Mouse (Mus musculus): ENCODE results near the gene Tsen2. TPM values are rescaled to one million over a fixed set of nuclear protein-coding genes. Genes with fewer than 3 reads are reported as not detected.
A peak's percentile ranks its signal among the peaks of the same experiment; 100 is the strongest.

Gene Tsen2
- total RNA-seq, 2 experiments from 2014 or later = 5.1 to 7.4 TPM

DNA sequence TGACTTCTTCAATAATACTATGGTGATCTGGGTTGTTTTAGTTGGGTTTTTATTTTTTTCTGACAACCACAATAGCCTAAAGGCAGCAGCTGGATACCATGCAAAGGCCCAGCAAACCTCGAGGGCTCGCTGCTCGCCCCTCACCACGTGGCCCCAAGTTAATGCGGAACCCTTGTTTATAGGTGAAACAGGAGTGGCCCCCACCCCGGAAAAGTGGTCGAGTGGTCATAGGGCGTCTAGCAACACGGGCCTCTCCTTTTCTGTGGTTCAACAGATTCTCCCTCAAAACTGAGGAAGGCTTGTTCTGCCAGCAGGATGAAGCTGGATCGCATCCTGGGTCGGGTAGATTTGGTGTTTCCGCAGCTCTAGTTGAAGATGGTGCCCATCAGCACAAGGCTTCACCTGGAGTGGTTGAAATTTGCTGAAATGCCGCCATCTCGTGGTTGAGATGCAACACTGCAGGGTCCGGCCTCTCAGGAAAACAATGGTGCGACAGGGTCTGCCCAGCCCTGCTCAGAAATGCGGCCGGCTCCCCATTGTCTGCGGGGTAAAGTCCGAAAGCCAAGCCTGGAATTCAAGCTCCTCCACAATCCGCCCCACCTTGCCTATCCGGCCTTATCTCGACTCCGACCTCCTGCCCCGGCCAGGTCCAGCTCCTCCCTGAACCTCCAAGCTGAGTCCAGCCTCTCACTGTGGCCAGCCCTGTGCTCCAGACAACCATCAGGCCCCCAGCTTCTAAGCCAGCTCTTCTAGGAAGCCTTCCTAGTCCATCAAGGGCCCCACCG is 5.6 kb upstream of the Tsen2 start:
- peak; percentile 79 for DNase-seq (ENCODE audit: low spot score)

- DNase-seq (ENCODE audit: low spot score) = no peak
These were observed 2.7 kb upstream of the Tsen2 start for GRCm38 (mm10) chr6:115541676-115542275.

DNA sequence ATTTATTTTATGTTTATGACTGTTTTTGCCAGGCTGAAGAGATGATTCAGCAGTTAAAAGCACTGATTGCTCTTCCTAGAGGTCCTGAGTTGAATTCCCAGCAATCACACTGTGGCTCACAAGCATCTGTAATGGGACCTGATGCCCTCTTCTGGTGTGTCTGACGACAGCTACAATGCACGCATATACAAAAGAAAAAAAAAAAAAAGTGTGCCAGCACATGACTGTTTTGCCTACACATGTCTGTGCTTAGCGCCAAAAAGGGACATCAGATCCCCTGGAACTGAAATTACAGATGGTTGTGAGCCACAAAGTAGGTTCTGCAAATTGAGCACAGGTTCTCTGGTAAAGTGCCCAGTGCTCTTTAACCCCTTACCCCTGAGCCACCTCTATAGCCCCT is 2.1 kb upstream of the Tsen2 start:
- DNase-seq (ENCODE audit: low spot score) = no peak

DNA sequence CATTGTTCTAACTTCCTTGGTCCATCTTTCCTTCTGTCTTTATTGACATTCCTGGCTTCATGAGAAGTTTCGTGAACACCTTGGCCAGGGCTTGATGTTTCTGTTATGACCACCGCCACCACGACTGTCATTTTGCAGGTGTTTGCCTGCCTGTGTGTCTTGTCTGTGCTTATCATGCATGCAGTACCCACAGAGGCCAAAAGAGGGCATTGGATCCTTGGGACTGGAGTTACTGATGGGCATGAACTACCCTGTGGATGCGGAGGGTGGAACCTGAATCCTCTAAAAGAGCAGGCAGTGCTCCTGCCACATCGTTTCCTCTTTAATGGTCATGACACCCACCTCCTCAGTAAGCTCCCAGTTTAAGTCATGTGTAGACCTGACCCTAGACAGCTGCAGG is 1.8 kb downstream of the Tsen2 start:
- DNase-seq (ENCODE audit: low spot score) = peak; percentile 51

DNA sequence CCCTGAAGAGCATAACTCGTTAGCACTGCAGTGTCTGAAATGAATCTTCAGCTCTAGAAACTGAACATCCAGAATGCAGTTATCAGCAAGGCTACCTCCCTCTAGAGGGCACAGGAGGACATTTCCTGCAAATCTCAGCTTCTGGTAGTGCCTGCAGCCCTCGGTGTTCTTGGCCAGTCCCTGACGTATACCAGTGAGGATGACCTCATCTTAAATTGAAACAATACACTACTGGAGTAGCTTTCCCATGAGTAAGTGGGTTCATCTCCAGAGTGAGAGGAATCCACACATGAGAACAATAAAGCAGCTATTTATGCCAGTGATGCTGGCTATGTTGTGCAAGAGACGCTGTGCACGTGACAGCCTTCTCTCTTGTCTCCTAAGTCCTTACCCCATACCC is 11.0 kb downstream of the Tsen2 start:
- DNase-seq (ENCODE audit: low spot score) = no peak

GRCm38 (mm10) chr6:115558176-115558575 is 13.7 kb downstream of the Tsen2 start:
- DNase-seq (ENCODE audit: low spot score) = no peak

DNA sequence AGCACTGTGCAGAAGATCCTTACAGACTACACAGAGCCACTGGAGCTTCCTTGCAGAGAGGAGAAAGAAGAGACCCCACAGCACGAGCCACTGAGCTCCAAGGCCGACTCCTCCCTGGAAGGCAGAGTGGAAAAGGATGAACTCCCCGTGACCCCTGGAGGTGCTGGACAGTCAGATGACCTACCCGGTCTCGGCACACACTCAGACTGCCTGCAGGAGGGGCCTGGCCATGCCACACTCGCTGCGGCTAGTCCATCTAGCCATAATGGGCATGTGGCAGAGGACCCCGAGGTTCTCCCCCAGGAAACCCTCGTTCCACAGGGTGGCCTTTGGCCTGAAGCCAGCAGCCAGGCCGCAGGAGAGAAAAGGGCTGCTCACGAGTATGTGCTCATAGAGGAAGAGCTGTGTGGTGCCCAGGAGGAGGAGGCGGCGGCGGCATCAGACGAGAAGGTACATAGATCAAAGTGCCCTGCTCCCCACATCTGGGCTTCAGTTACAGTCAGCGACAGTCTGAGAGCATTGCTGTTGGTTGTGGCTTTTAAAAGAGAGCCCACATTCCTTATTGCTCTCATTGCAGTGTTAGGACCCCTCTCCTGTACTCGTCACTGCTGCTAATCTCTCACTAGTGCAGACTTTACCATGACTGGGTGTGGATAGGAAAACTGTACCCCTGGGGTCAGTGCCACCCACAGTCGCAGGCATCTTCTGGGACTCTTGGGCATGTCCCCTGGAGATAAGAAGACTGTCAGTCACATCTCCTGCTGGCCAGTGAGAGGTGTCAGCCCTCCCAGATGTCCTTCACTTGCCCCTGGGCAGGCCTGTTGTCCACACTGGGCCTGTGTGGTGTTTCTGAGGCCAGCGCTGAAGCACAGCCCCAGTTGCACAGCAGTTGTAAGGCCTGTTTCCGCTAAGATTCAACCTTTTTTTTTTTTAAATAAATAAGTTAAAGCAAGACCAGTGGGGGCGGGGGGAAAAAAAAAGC is 15.5 kb downstream of the Tsen2 start:
- DNase-seq (ENCODE audit: low spot score) = no peak

- DNase-seq (ENCODE audit: low spot score) = peak; percentile 30
These were observed 21.1 kb downstream of the Tsen2 start for GRCm38 (mm10) chr6:115565479-115566045.

- DNase-seq (ENCODE audit: low spot score) = no peak
These were observed 29.7 kb downstream of the Tsen2 start for GRCm38 (mm10) chr6:115574171-115574570.

DNA sequence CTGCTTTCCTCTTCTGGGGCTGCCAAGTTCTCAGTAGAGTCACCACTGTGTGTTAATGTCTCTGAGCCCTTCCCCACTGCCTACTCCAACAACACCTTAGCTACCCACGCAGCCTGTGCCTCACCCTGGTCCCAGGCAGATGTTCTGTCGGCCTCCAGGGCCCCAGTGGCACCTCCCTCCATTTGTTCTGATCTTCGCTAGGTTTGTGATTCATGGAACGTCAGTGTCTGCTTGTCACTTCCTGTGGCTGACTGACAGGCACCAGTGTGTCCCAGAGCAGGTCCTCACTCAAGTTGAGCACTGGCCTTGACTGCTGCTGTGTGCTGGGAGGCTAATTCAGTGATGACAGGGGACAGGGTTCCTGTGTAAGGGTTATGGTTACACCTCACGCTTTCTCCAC is 32.9 kb downstream of the Tsen2 start:
- DNase-seq (ENCODE audit: low spot score) = no peak

DNA sequence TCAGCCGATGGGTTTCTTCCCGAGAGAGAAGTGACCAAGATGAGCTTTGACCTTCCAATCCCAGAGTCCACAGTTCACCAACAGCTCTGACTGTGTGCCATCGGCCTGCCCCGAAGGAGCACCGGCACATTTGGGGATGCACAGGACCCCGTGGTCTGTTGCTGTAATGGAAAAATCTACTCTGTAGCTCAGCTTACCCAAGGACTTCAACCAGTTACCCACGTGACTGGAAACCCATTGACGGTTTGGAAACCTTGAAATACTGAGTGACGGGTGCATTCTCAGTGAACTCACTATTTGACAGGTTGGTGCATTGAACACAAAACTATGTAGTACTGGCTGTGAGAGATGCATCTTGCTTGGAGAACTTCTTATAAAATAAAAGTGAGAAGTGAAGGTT is 33.5 kb downstream of the Tsen2 start:
- no peak for DNase-seq (ENCODE audit: low spot score)

DNA sequence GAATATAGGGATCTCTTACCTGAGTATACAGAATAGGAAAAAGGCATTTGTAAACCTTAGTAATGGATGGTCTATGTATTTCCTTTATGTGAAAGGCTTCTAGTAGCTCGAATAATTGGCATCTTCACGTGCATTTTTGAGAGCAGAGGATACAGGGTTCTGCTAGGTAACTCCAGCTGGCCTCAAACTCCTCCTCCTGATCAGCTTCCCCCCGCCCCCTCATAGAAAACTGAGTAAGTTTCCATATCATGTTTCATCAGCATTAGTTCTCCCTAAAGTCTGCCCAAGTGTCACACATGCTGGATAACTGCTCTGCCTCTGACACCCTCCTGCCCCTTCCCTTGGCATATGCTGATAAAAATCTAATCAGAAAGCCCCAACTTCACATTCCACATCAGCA is 36.3 kb downstream of the Tsen2 start:
- no peak for DNase-seq (ENCODE audit: low spot score)

- DNase-seq (ENCODE audit: low spot score) = no peak
These were observed 38.1 kb downstream of the Tsen2 start for GRCm38 (mm10) chr6:115582328-115583115.

GRCm38 (mm10) chr6:115583430-115584125 is 39.1 kb downstream of the Tsen2 start:
- no peak for DNase-seq (ENCODE audit: low spot score)

- DNase-seq (ENCODE audit: low spot score) = no peak
These were observed 39.7 kb downstream of the Tsen2 start for GRCm38 (mm10) chr6:115584176-115584575.

DNA sequence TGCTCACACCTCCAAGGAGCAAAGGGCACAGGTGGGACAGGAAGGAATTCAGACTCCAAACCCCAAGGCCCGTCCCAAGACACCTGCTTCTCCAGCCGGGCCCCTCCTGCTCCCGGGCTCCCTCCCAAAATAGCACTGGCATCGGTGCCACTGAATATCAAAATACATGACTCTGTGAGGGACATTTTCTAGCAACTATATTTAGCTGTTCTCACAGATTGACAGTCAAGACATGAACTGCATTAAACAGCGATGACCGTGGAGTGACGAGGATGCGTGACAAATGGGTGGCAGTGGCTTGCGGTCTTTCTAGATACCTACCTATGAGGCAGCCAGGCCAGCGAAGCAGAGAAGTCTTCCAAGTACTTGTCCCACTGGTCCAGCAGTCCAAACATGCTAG is 41.9 kb downstream of the Tsen2 start:
- DNase-seq (ENCODE audit: low spot score) = peak; percentile 80

DNA sequence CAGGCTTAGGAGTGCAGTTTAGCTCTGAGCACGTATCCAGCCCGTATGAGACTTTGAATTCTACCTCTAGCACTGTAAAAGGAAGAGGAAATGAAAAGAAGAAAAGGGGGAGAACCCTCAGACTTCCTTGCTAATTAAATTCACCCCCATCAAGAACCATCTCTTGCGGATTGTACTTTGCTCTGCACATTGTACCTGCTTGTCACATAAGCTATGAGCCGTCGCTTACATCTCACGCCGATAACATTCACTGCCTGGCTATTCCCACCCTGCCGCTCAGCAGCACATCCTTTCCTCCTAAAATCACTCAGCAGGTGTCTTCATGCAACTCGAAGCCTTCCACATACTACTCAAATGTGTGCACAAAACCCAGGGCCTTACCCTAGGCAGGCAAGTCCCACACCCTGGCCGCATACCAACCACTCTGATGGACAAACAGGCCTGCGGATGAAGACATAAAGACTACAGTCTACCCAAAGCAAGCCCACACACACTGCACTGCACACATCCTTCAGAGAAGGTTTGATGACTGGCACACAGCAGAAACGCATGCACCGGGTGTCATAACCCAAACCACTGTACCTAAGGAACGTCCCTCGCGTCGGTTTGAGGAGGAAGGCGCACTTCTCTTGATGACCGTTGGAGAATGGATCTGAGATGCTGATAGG is 47.4 kb downstream of the Tsen2 start:
- no peak for DNase-seq (ENCODE audit: low spot score)

GRCm38 (mm10) chr6:115592458-115592857 is 48.0 kb downstream of the Tsen2 start, which contains the start of gene Mkrn2os:
Mkrn2os (minus strand) TSS chr6:115592576.
- DNase-seq (ENCODE audit: low spot score) = no peak

DNA sequence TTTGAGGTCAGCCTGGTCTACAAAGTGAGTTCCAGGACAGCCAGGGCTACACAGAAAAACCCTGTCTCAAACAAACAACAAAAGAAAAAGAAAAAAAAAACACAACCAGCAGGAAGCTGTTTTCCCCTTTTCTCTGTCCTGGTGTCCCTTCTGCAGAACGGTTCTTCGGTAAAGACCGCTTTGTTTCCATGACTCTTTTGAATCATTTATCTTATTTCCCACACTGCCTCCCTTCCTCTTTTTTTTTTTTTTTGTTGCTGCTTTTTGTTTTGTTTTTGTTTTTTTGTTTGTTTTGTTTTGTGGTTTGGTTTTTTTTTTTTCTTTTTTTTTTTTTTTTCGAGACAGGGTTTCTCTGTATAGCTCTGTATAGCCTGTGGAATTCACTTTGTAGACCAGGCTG is 48.8 kb downstream of the Tsen2 start:
- DNase-seq (ENCODE audit: low spot score) = no peak

GRCm38 (mm10) chr6:115594463-115594862 is 50.0 kb downstream of the Tsen2 start:
- DNase-seq (ENCODE audit: low spot score) = no peak

All from gastrocnemius, adult 18-20 months (tissue).